Mouse (Mus musculus) limb, embryonic 12.5 days (tissue): Measurements from ENCODE around the gene Ube2d2b. TPM values are rescaled to one million over a fixed set of nuclear protein-coding genes. Genes with fewer than 3 reads are reported as not detected.

Experiments used
- ATAC-seq: fragments of 200-750 bp; cut with Nextera tagmentation; 2 replicates; pipeline ENCODE4 v1.8.0; 2017; ENCODE audit warnings: low read depth, moderate TSS enrichment; ENCODE audit not compliant: insufficient number of reproducible peaks, insufficient read depth, low FRiP score, low TSS enrichment
- H3K27ac ChIP-seq: fragments of 300-500 bp; sonication (generic); 2 replicates; pipeline ENCODE4 v1.5.1; 2016; ENCODE audit warnings: mild to moderate bottlenecking, moderate library complexity
- H3K27me3 ChIP-seq: fragments of 300-500 bp; sonication (generic); 2 replicates; pipeline ENCODE4 v1.6.1; 2016; ENCODE audit warnings: mild to moderate bottlenecking, moderate library complexity
- H3K36me3 ChIP-seq: fragments of 300-500 bp; sonication (generic); 2 replicates; pipeline ENCODE4 v1.6.1; 2016; ENCODE audit warnings: mild to moderate bottlenecking, moderate library complexity
- H3K4me1 ChIP-seq: fragments of 300-500 bp; sonication (generic); replicated peaks from 2 replicates; pipeline ENCODE4 v1.6.1; 2016
- H3K4me2 ChIP-seq: fragments of 300-500 bp; sonication (generic); 2 replicates; pipeline ENCODE4 v1.6.1; 2016; ENCODE audit warnings: mild to moderate bottlenecking, moderate library complexity
- H3K4me3 ChIP-seq: fragments of 300-500 bp; sonication (generic); replicated peaks from 2 replicates; pipeline ENCODE4 v1.5.1; 2016; ENCODE audit warnings: mild to moderate bottlenecking
- H3K9ac ChIP-seq: fragments of 300-500 bp; sonication (generic); replicated peaks from 2 replicates; pipeline ENCODE4 v1.6.1; 2016; ENCODE audit warnings: mild to moderate bottlenecking, moderate library complexity
- H3K9me3 ChIP-seq: fragments of 300-500 bp; sonication (generic); 2 replicates; pipeline ENCODE4 v1.6.1; 2016; ENCODE audit warnings: mild to moderate bottlenecking, moderate library complexity
- whole genome bisulfite sequencing: fragments of 180-500 bp; shearing (Covaris S2); methylation state at CpG from one replicate; pipeline ENCODE4 v1.1.7; 2016; 5-methylcytosine and 5-hydroxymethylcytosine counted together
- polyA plus RNA-seq: library from polyadenylated mRNA; unstranded; fragments of >200 nt; fragmentation: Nextera tagmentation; extraction: Ambion mirVana; gene quantifications from 2 replicates; pipeline ENCODE4 v1.2.1, GENCODE M21; 2016

Gene Ube2d2b
- polyA plus RNA-seq, 1 experiment from 2014 or later, result 0.55 TPM

DNA sequence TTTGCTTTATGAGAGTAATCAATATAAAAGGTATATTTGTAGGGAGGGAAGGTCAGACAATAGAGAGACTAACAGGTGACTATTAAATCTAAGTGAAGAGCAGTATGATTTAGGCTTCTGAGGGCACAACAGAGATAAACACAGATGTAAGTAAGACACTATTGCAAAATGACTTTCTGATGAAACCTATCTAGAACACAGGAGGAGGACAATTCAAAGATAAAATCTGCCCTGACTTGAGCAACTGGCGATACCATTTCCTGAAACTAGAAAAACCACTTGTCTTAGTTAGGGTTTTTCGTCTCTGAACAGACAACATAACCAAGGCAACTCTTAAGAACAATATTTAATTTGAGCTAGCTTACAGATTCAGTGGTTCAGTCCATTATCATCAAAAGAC, 25.6 kb downstream of the Ube2d2b start:
- 0 out of 2 replicates have a peak, but pooled peaks cover 9% of the 10 kb centered on the region for H3K4me1 ChIP-seq
- 0 out of 2 replicates have a peak, but pooled peaks cover 4% of the 10 kb centered on the region for H3K36me3 ChIP-seq
- H3K9ac ChIP-seq, result no peak overlapping the region
- 86% methylated on average over 2 of the region's 2 CpGs for WGBS
- H3K27me3 ChIP-seq, result no peaks in the 10 kb centered on the region
- H3K27ac ChIP-seq, result no peak overlapping the region
- no peak overlapping the region for H3K4me2 ChIP-seq
- H3K4me3 ChIP-seq, result no peak overlapping the region
- ATAC-seq, result no peak
- no peaks in the 10 kb centered on the region for H3K9me3 ChIP-seq

DNA sequence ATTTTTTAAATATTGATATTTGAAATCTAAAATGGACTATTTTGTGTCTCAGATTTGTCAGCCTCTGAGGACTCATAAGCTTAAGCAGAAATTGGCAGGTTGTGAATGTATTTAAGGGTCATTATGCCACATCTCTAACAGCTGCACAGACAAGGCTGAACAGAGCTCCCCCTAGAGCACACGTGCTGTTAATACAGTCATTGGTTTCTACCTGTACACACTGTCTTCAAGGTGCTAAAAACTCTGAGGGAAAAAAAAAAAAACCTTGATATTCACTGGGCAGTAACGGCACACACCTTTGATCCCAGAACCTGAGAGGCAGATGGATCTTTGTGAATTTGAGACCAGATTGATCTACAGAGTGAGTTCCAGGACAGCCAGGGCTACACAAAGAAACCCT, 29.1 kb downstream of the Ube2d2b start:
- no peak overlapping the region for H3K27ac ChIP-seq
- no peaks in the 10 kb centered on the region for H3K9me3 ChIP-seq
- no peak overlapping the region for H3K4me2 ChIP-seq
- H3K27me3 ChIP-seq, result no peaks in the 10 kb centered on the region
- H3K36me3 ChIP-seq, result no peaks in the 10 kb centered on the region
- H3K4me3 ChIP-seq, result no peak overlapping the region
- no peak for ATAC-seq
- H3K4me1 ChIP-seq, result 0 out of 2 replicates have a peak, but pooled peaks cover 6% of the 10 kb centered on the region
- no peak overlapping the region for H3K9ac ChIP-seq
- 45% methylated on average over 2 of the region's 2 CpGs for WGBS

DNA sequence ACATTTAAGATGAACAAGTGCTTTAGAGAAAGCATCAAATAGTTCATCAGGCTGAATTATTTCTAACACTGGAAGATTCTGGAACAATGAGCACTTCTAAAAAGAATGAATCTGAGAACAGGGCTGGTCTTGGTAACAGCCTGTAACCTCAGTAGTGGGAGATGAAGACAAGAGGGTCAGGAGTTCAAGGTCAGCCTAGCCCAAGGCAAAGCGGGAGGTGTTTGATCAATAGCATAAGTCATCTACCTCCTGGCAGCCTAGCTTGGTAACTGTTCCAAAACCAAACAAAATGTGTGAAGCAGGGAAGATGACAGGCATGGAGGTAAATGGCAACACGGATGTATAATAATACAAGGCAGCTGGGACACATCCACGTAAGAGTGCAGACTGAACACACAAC, 34.1 kb downstream of the Ube2d2b start:
- no peak overlapping the region for H3K4me3 ChIP-seq
- H3K27me3 ChIP-seq, result no peaks in the 10 kb centered on the region
- no peaks in the 10 kb centered on the region for H3K36me3 ChIP-seq
- 89% methylated on average over 3 of the region's 3 CpGs for WGBS
- H3K9me3 ChIP-seq, result no peaks in the 10 kb centered on the region
- H3K9ac ChIP-seq, result no peak overlapping the region
- ATAC-seq, result no peak
- no peak overlapping the region for H3K4me2 ChIP-seq
- H3K4me1 ChIP-seq, result peaks cover 16% of the 10 kb centered on the region
- H3K27ac ChIP-seq, result no peak overlapping the region

DNA sequence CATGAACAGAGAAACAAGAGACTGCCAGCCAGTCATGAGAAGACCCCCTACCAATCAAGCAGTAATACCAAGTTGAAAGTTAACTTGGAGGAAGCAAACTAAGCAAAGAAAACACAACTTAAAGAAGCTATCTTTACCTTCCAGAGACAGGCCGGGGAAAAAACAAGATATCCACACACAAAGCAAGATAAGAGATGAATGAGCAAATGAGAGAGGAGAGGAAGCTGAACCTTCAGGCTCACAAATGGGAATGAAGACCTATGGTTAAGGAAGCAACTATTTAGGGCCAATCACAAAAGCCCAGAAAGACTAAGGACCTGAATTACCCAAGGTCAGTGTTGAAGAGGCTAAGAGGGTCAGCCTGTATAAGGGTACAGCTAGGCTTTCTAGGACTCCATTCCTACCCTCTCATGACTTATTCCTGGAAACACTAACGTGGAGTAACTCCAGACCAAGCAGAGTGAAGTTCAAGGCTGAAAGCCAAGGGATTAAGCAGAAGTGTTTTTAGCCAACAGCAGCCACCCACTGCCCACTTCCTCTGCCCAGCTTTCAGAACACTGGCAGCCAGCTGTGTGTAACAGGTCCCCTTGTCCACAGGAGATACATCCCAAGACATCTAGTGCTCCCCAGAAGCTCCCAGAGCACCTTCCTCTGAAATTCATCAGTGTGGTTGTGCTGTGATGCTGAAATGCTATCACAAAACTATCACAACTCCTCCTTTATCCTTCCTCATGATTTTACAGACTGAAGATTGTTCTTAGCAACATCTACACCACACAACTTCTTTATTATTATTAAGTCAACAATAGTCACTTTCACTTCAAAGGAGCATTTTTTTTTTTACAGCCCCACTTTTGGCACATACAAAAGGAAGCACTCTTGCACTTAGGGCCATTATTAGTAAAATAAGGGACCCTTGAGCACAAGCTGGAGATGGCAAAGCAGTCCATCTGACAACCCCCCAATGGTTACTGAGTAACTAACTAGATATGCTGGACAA, 36.5 kb downstream of the Ube2d2b start:
- Histone ChIP-seq H3K4me2 (no peak overlapping the region), H3K27ac (no peak overlapping the region), H3K27me3 (no peaks in the 10 kb centered on the region), H3K9ac (no peak overlapping the region), H3K36me3 (no peaks in the 10 kb centered on the region), H3K4me1 (peaks cover 16% of the 10 kb centered on the region), H3K9me3 (no peaks in the 10 kb centered on the region), H3K4me3 (no peak overlapping the region)
- 72% methylated on average over 2 of the region's 2 CpGs for WGBS
- ATAC-seq, result no peak

DNA sequence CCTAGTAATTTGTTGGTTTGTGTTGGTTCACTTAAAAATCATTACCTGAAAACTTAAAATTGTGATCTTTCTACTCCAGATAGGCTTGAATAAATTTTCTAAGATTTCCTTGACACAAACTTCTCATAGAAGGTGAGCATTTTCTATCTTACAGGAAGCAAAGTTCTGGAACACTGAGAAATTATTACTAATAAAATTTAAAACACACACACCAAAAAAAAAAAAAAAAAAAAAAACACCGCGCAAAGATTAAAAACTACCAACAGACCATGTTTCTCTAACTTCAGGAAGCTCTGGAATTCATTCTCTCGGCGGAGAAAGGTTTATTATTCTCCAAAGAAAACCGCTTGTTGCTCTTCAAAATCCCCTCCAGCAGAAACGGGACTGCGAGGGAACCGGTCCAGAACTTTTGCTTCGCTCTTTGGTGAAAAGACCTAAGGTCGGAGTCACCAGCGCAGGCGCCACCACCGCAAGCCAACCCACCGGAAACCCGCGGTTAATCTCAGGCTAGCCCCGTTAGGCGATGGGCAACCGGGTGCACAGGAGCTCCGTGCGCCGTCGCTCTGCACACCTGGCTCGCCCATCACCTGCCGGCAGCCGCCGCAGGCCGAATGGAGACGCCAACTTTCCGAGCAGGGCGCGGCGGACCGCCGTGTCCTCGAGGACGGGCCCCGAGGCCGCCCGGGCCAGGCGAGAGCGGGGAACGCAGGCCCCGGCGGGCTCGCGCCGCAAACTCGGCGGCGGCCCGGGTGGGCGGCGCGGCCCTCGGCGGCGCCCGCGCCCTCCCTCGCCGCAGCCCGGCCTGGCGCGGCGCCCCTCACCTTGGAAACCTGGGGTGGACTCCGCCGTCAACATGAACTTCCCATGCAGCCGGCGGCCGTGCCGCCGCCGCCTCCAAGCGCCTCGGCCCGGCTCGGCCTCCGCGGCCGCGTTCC, 38.3 kb downstream of the Ube2d2b start:
- H3K4me2 ChIP-seq, result peak overlapping the region; percentile 60
- under 1% methylated on average over 78 of the region's 82 CpGs for WGBS
- peaks cover 2% of the 10 kb centered on the region; the same call in 1 of the 2 replicates for H3K27me3 ChIP-seq
- peak overlapping the region; percentile 84 for H3K4me3 ChIP-seq
- H3K9me3 ChIP-seq, result no peaks in the 10 kb centered on the region
- H3K36me3 ChIP-seq, result no peaks in the 10 kb centered on the region
- H3K4me1 ChIP-seq, result peaks cover 16% of the 10 kb centered on the region
- peak overlapping the region; percentile 99 for H3K27ac ChIP-seq
- peak; percentile 54 for ATAC-seq
- H3K9ac ChIP-seq, result peak overlapping the region; percentile 90

DNA sequence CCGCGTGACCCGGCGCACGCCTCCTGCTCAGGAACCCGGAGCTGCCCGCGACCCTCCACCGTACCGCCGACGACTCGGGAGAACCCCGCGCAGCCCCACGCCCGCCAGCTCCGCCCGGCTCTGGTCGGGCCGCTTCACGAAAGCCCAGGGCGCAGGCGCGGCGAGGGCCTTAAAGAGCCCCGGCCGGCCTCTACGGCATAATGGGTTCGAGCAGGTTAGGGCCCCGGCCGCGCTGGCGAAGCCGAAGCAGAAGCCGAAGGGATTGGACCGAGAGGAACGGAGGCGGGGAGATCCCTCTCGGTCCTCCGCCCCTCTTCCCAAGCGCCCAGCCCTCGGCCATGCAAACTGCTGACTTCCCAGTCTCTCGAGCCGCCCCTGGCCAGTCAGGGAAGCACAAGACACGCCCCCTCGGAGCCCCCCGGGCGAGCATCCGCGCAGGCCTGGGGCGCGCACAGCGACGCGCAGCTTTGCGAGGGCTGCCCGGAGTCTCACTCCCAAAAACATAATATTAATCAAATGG, 39.1 kb downstream of the Ube2d2b start:
- peak; percentile 99 for ATAC-seq

DNA sequence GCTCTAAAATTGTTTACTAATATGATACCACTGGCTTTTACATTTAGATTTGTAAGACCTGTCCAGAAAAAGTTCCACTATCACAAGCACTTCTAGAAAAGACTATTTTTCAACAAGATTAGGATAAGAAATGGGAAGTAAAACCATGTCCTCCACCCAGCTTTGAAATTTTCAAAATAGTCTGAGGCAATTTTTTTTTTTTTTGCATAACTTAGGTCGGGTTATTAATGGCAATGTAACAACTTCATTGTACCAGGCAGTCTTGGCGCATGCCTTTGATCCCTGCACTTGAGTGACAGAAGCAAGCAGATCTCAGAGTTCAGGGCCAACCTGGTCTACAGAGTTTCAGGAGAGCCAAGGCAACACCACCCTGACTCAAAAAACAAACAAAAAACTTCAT, 39.8 kb downstream of the Ube2d2b start:
- H3K36me3 ChIP-seq, result no peaks in the 10 kb centered on the region
- no peak overlapping the region for H3K27ac ChIP-seq
- H3K27me3 ChIP-seq, result peaks cover 2% of the 10 kb centered on the region; the same call in 1 of the 2 replicates
- no peak overlapping the region for H3K4me2 ChIP-seq
- no peaks in the 10 kb centered on the region for H3K9me3 ChIP-seq
- WGBS, result 67% methylated on average over 2 of the region's 2 CpGs
- H3K9ac ChIP-seq, result no peak overlapping the region
- no peak for ATAC-seq
- H3K4me3 ChIP-seq, result no peak overlapping the region
- H3K4me1 ChIP-seq, result peaks cover 21% of the 10 kb centered on the region

More for the DNA sequence above, 39.1 kb downstream of the Ube2d2b start:
- WGBS, result under 1% methylated on average over 58 of the region's 58 CpGs
- peak overlapping the region; percentile 84 for H3K4me3 ChIP-seq
- H3K9ac ChIP-seq, result peak overlapping the region; percentile 90
- H3K27me3 ChIP-seq, result peaks cover 2% of the 10 kb centered on the region; the same call in 1 of the 2 replicates
- H3K36me3 ChIP-seq, result no peaks in the 10 kb centered on the region
- peaks cover 21% of the 10 kb centered on the region for H3K4me1 ChIP-seq
- no peaks in the 10 kb centered on the region for H3K9me3 ChIP-seq
- peak overlapping the region; percentile 60 for H3K4me2 ChIP-seq
- peak overlapping the region; percentile 99 for H3K27ac ChIP-seq

DNA sequence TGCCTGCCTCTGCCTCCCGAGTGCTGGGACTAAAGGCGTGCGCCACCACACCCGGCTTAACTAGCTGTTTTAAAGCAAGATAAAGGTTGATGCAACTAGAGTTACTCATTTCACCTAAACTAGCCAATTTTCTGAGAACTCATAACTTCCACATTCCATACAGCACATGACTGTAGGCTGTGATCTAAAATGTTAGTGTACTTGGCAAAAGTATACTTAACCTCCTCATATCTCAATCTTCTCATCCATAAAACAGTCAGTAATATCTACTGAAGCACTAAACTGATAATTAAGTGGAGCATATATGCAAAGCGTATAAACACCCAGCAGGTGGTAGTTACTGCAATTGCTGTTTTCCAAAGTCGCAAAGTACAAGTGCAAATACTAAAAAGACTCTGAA, 43.4 kb downstream of the Ube2d2b start:
- H3K27ac ChIP-seq, result no peak overlapping the region
- 84% methylated on average over 6 of the region's 6 CpGs for WGBS
- peaks cover 2% of the 10 kb centered on the region; the same call in 1 of the 2 replicates for H3K27me3 ChIP-seq
- H3K9ac ChIP-seq, result no peak overlapping the region
- ATAC-seq, result no peak
- H3K36me3 ChIP-seq, result no peaks in the 10 kb centered on the region
- no peak overlapping the region for H3K4me3 ChIP-seq
- H3K4me1 ChIP-seq, result peaks cover 5% of the 10 kb centered on the region; the same call in 1 of the 2 replicates
- H3K9me3 ChIP-seq, result no peaks in the 10 kb centered on the region
- no peak overlapping the region for H3K4me2 ChIP-seq

DNA sequence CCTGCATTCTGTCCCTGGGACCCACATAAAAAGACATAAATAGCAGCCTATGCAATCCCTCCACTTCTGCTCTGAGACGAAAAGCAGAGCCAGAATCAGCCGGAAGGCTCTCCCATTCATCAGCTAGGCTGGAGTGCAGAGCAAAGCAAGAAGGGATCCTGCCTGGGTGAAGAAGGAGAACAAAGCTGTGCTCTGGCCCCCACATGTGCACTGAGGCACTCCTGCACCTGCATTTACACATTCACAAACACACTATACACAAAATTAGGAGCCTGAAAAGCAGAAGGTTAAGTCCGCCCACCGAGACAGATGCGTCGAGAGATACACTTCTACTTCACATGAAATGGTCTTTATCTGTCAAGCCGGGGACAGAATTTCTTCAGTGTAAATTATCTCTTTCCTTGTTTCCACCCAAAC, 44.0 kb downstream of the Ube2d2b start:
- no peak for ATAC-seq
- H3K4me3 ChIP-seq, result no peak overlapping the region
- no peaks in the 10 kb centered on the region for H3K36me3 ChIP-seq
- H3K4me2 ChIP-seq, result no peak overlapping the region
- peak overlapping the region; percentile 36; the same call in 1 of the 2 replicates for H3K27ac ChIP-seq
- peaks cover 5% of the 10 kb centered on the region; the same call in 1 of the 2 replicates for H3K4me1 ChIP-seq
- no peaks in the 10 kb centered on the region for H3K9me3 ChIP-seq
- WGBS, result 64% methylated on average over 7 of the region's 7 CpGs
- no peak overlapping the region for H3K9ac ChIP-seq
- peaks cover 2% of the 10 kb centered on the region; the same call in 1 of the 2 replicates for H3K27me3 ChIP-seq

DNA sequence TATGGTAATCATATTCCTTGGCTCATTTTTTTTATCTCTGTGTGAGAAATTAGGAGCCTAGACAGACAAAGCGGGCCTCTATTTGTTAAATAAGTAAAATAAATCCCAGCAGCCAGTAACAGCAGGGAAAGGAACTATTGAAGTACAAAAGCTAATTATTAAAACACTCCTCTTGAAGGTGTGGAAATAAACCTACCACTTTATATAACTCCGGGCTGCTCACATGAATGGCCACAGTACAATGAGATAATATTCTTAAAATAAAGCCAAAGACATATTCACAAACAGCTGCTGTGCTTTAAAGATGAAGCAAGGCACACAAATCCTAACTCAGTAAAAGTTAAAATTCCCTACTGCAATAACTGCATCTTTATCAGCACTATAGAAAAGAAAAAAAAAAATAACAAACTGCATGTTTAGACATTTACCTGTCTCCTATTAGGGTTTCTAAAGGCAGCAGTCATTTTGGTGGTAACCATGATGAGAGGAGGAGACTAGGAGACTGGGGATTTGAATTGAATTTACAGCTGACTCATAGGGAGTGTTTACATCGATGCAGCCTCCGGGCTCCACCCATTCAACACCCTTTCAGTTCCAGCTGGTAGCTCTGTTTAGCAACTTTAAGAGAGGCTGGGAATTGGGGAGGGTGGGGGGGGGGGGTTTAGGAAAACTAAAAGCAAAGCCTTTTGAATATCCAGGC, 44.8 kb downstream of the Ube2d2b start, which contains the start of gene Evi5:
Evi5 (minus strand) TSS at position 547 of the 700 bp plus-strand sequence.
- H3K4me3 ChIP-seq, result no peak within 1 kb of the TSS
- ATAC-seq, result no peak
- peaks cover 2% of the 10 kb centered on the region; the same call in 1 of the 2 replicates for H3K27me3 ChIP-seq
- H3K27ac ChIP-seq, result 0 out of 2 replicates have a peak within 1 kb of the TSS, but pooled peaks have one; percentile 36
- H3K4me1 ChIP-seq, result peaks cover 5% of the 10 kb centered on the region; the same call in 1 of the 2 replicates
- WGBS, result 41% methylated on average over 4 of the region's 4 CpGs
- no peaks in the 10 kb centered on the region for H3K36me3 ChIP-seq
- H3K4me2 ChIP-seq, result no peak within 1 kb of the TSS
- no peaks in the 10 kb centered on the region for H3K9me3 ChIP-seq
- H3K9ac ChIP-seq, result no peak within 1 kb of the TSS
